Mouse (Mus musculus) heart, postnatal 36 days (tissue): ENCODE measurements around the gene Trim72. TPM values are rescaled to one million over a fixed set of nuclear protein-coding genes. Genes with fewer than 3 reads are reported as not detected.
A peak's percentile ranks its signal among the peaks of the same experiment; 100 is the strongest.

Source experiments
- DNase-seq, 2 experiments: peaks; one replicate each; pipeline ENCODE4 v3.0.0; 2021 to 2022
- intact Hi-C: fragments of 180-260 bp; cut with DNase I; formaldehyde crosslinking; loops from one replicate; pipeline ENCODE4 v1.15.1; 2025
- total RNA-seq, 2 experiments: library from RNA; stranded (reverse); gene quantifications; 2 replicates each; pipeline ENCODE4 v1.2.3; 2021

Trim72 gene
- 100 to 1,000 TPM; 286 to 346 TPM for total RNA-seq

GRCm38 (mm10) chr7:128003688-128004087 lies at the start of gene Trim72:
Trim72 (plus strand) TSS chr7:128003949.
- intact Hi-C loops = no loop called here
- DNase-seq = peak; percentile 45 to 51

- intact Hi-C loops = no loop called here
- no peak for DNase-seq
Observed at GRCm38 (mm10) chr7:127959364-127959763, 44.4 kb upstream of the Trim72 start.

- intact Hi-C loops = loop anchor here (2.0 kb wide), 1 partner anchor 30 kb away; no protein-coding TSS in a partner anchor
Observed at GRCm38 (mm10) chr7:127966371-127966918, 37.3 kb upstream of the Trim72 start.

GRCm38 (mm10) chr7:127967004-127967921 lies 36.5 kb upstream of the Trim72 start, which contains the start of gene Fus:
Fus (plus strand) TSS chr7:127967457.
- intact Hi-C loops = loop anchor here (2.0 kb wide), 1 partner anchor 30 kb away; no protein-coding TSS in a partner anchor

More at GRCm38 (mm10) chr7:127966371-127966918, 37.3 kb upstream of the Trim72 start:
- DNase-seq = peak in 1 of 2 experiments; percentile 13

GRCm38 (mm10) chr7:127967922-127968828 lies 35.6 kb upstream of the Trim72 start:
- peak; percentile 86 to 89 for DNase-seq
- intact Hi-C loops = loop anchor here (2.0 kb wide), 1 partner anchor 31 kb away; no protein-coding TSS in a partner anchor

More at GRCm38 (mm10) chr7:127967004-127967921, 36.5 kb upstream of the Trim72 start, which contains the start of gene Fus:
- peak; percentile 98 to 100 for DNase-seq

GRCm38 (mm10) chr7:127974413-127974930 lies 29.3 kb upstream of the Trim72 start:
- intact Hi-C loops = loop anchor here (2.0 kb wide), 1 partner anchor 16 kb away; no protein-coding TSS in a partner anchor
- DNase-seq = no peak

- intact Hi-C loops = no loop called here
- no peak for DNase-seq
Observed at GRCm38 (mm10) chr7:127978856-127979255, 24.9 kb upstream of the Trim72 start.

- intact Hi-C loops = no loop called here
- no peak for DNase-seq
Observed at GRCm38 (mm10) chr7:127980606-127981005, 23.1 kb upstream of the Trim72 start.

GRCm38 (mm10) chr7:127988904-127989303 lies 14.8 kb upstream of the Trim72 start:
- no peak for DNase-seq
- intact Hi-C loops = no loop called here

GRCm38 (mm10) chr7:127991643-127992487 lies 11.9 kb upstream of the Trim72 start:
- intact Hi-C loops = loop anchor here (2.0 to 5.0 kb wide), 2 partner anchors 17 to 215 kb away; partner anchors contain the start of gene Cox6a2
- peak; percentile 75 to 82 for DNase-seq

GRCm38 (mm10) chr7:127992488-127993340 lies 11.0 kb upstream of the Trim72 start:
- intact Hi-C loops = loop anchor here (5.0 kb wide), 1 partner anchor 215 kb away; the partner anchor contains the start of gene Cox6a2
- DNase-seq = no peak

- intact Hi-C loops = loop anchor here (5.0 kb wide), 1 partner anchor 214 kb away; the partner anchor contains the start of gene Cox6a2
- peak; percentile 56 to 62 for DNase-seq
Observed at GRCm38 (mm10) chr7:127993341-127993977, 10.3 kb upstream of the Trim72 start, which contains the start of gene Pycard. Pycard (minus strand) TSS chr7:127993867.

- intact Hi-C loops = no loop called here
- no peak for DNase-seq
Observed at GRCm38 (mm10) chr7:127999436-127999835, 4.3 kb upstream of the Trim72 start.

GRCm38 (mm10) chr7:128000068-128000950 lies 3.4 kb upstream of the Trim72 start:
- DNase-seq = no peak
- intact Hi-C loops = no loop called here

- DNase-seq = no peak
- intact Hi-C loops = no loop called here
Observed at GRCm38 (mm10) chr7:128003098-128003497, 651 bp upstream of the Trim72 start.

- intact Hi-C loops = no loop called here
Observed at GRCm38 (mm10) chr7:128004150-128004486, 369 bp downstream of the Trim72 start.

More at GRCm38 (mm10) chr7:128004150-128004486, 369 bp downstream of the Trim72 start:
- DNase-seq = peak in 1 of 2 experiments; percentile 20
